Mouse (Mus musculus) heart, postnatal 0 days (tissue): ENCODE results near the gene Cst8.

Experiments
- CTCF ChIP-seq: IDR thresholded peaks from 2 replicates; pipeline ENCODE4 v1.5.1; 2016; ENCODE audit warnings: antibody characterized with exemption, control low read depth, low read depth
- EP300 ChIP-seq: IDR thresholded peaks from 2 replicates; pipeline ENCODE4 v1.6.1; 2016; ENCODE audit warnings: antibody characterized with exemption, low read depth

GRCm38 (mm10) chr2:148834912-148835311 lies 36.3 kb downstream of the Cst8 start, which contains the start of gene Cst9:
- TF ChIP-seq CTCF (no peak), EP300 (no peak)
